1 mouse cellular context compared by ENCODE assay signal in the genomic region with DNA sequence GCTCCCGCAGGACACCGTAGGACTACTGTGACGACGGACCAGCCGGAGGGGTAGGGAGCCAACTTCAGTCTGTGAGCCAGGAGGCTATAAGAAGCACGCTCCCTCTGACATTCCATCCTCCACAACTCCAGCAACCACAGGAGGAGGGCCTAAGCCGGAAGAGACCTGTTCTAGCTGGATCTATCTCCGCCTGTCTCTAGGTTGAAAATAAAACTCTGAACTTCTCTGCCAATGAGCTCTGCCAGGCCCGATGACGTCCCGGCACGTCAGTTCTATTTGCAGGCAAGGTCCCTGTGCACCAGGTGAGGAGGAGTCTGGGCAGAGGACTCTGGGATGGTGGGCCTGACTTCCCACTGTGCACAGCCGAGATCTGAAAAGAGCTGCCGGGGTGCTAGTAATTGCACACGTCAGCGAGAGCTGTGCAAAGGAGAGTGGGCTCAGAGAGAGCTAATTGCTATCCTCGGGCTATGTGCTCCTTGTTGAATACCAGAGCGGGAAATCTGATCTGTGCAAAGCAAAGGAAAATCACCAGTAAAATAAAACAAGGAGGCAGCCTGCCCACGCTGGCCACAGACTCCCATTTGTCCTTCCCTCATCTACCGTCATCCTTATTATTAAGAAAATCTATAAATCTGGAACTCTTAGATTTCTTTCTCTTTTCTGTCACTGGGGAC.
TF ChIP-seq lines count a peak whose summit lies in the region.

No protein-coding gene starts in this region.

TF ChIP-seq in C2C12, 6 proteins besides CTCF, POLR2A, EP300 and RAD21 (continued from another document):
- TF ChIP-seq FOSL1 (IDR thresholded peaks at IDR 0.05; ENCODE audit: insufficient read depth, low read length, poor library complexity, severe bottlenecking): no peak
